ENCODE assay signal across 12 mouse cellular contexts in the genomic region with DNA sequence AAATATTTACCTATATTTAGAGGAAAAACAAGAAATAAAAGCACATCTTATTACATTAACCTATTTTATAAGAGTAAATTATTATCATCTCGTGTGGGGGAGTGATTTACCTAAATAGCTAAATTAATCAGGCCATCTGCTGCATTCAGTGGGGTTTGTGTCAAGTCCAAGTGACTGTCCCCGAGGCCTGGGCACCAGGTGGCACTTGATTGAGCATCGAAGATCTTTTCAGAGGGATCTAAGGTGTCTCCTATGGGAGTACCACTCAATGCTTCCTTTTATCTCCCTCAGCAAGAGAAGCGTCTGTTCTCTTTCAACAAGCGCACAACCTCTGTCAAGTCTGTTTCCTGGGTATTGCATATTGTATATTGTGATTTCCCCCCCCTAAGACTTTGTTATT.
"Had no signal": no experiment of that assay in that cellular context is flagged by ENCODE, and none has a peak within 500 bp of the region (broad histone marks: within the 10 kb centered on the region; RNA-seq: fewer than 3 reads in every experiment).

No protein-coding gene starts in this region.

- H3K4me3 ChIP-seq: limb, embryonic 13.5 days; liver, embryonic 15.5 days; midbrain, embryonic 13.5 days had no signal

- H3K27me3 ChIP-seq: limb, embryonic 13.5 days; liver, embryonic 15.5 days; midbrain, embryonic 13.5 days had no signal

- DNase-seq: kidney, adult 9 months; kidney, postnatal 36 days; layer of hippocampus, adult 9-11 months; layer of hippocampus, postnatal 36 days; lung, adult 2 months; lung, postnatal 36 days; thymus, postnatal 4 days had no signal

- H3K4me2 ChIP-seq: limb, embryonic 13.5 days; liver, embryonic 15.5 days; midbrain, embryonic 13.5 days had no signal

- H3K36me3 ChIP-seq: limb, embryonic 13.5 days; liver, embryonic 15.5 days; midbrain, embryonic 13.5 days had no signal

- H3K9me3 ChIP-seq: limb, embryonic 13.5 days; liver, embryonic 15.5 days; midbrain, embryonic 13.5 days had no signal

- H3K27ac ChIP-seq: kidney, postnatal 0 days; limb, embryonic 13.5 days; liver, embryonic 15.5 days; midbrain, embryonic 13.5 days; stomach, postnatal 0 days had no signal

- H3K4me1 ChIP-seq: limb, embryonic 13.5 days; liver, embryonic 15.5 days had no signal

- ATAC-seq: midbrain, embryonic 13.5 days had no signal

- H3K9ac ChIP-seq: limb, embryonic 13.5 days; liver, embryonic 15.5 days; midbrain, embryonic 13.5 days had no signal
